Mouse (Mus musculus) kidney, postnatal 0 days (tissue): Measurements from ENCODE around the gene Gstt1. TPM values are rescaled to one million over a fixed set of nuclear protein-coding genes. Genes with fewer than 3 reads are reported as not detected.

Source experiments
- ATAC-seq: fragments of 200-750 bp; cut with Nextera tagmentation; replicated peaks from 2 replicates; pipeline ENCODE4 v1.8.0; 2017; ENCODE audit warnings: low read depth, moderate number of reproducible peaks, moderate TSS enrichment, moderate library complexity; ENCODE audit not compliant: low FRiP score
- DNase-seq: peaks from one replicate; pipeline ENCODE4 v3.0.0-alpha.2; 2016; ENCODE audit warnings: low spot score
- H3K27ac ChIP-seq: fragments of 300-500 bp; sonication (generic); 2 replicates; pipeline ENCODE4 v1.5.1; 2014; ENCODE audit warnings: mild to moderate bottlenecking
- H3K27me3 ChIP-seq: fragments of 300-500 bp; sonication (generic); 2 replicates; pipeline ENCODE4 v1.6.1; 2014; ENCODE audit warnings: low read length, mixed read lengths; ENCODE audit not compliant: insufficient read depth
- H3K36me3 ChIP-seq: fragments of 300-500 bp; sonication (generic); 2 replicates; pipeline ENCODE4 v1.6.1; 2014; ENCODE audit warnings: low read length, mixed read lengths; ENCODE audit not compliant: insufficient read depth
- H3K4me1 ChIP-seq: fragments of 300-500 bp; sonication (generic); replicated peaks from 2 replicates; pipeline ENCODE4 v1.6.1; 2014; ENCODE audit warnings: antibody characterized with exemption, low read length, mixed read lengths; ENCODE audit not compliant: insufficient read depth
- H3K4me2 ChIP-seq: fragments of 300-500 bp; sonication (generic); 2 replicates; pipeline ENCODE4 v1.6.1; 2014; ENCODE audit warnings: mild to moderate bottlenecking, low read length, moderate library complexity, mixed read lengths
- H3K4me3 ChIP-seq: fragments of 300-500 bp; sonication (generic); replicated peaks from 2 replicates; pipeline ENCODE4 v1.5.1; 2014; ENCODE audit warnings: low read depth, low read length
- H3K9ac ChIP-seq: fragments of 300-500 bp; sonication (generic); 2 replicates; pipeline ENCODE4 v1.6.1; 2014; ENCODE audit warnings: low read depth, low read length
- H3K9me3 ChIP-seq: fragments of 300-500 bp; sonication (generic); replicated peaks from 2 replicates; pipeline ENCODE4 v1.6.1; 2016; ENCODE audit warnings: low read length, inconsistent platforms, mixed read lengths
- CTCF ChIP-seq: IDR thresholded peaks from 2 replicates; pipeline ENCODE4 v1.5.1; 2016; ENCODE audit warnings: antibody characterized with exemption, low read depth, mild to moderate bottlenecking, moderate library complexity
- WGBS: fragments of 180-500 bp; shearing (Covaris S2); extraction: QIAGEN DNeasy Blood & Tissue Kit; methylation state at CpG from one replicate; pipeline ENCODE4 v1.1.7; 2014; 5-methylcytosine and 5-hydroxymethylcytosine counted together
- polyA plus RNA-seq: library from polyadenylated mRNA; unstranded; fragments of >200 nt; fragmentation: Nextera tagmentation; extraction: Ambion mirVana; gene quantifications from 2 replicates; pipeline ENCODE4 v1.2.1, GENCODE M21; 2015

The Gstt1 gene
- polyA plus RNA-seq, 1 experiment from 2014 or later = 33.2 TPM

GRCm38 (mm10) chr10:75780769-75781578 is 17.4 kb downstream of the Gstt1 start, which contains the start of the genes Gm20441 and Gstt3:
Gene Gm20441 (minus strand): TSS chr10:75780954.
Gene Gstt3 (minus strand): TSS chr10:75781414.
- WGBS = 1% methylated on average over 28 of the region's 28 CpGs
- TF ChIP-seq CTCF = no peak
- ATAC-seq = peak; percentile 76

GRCm38 (mm10) chr10:75779206-75780174 is 18.9 kb downstream of the Gstt1 start:
- no peaks in the 10 kb centered on the region for H3K36me3 ChIP-seq
- peak overlapping the region; percentile 78; the same call in 1 of the 2 replicates for H3K27ac ChIP-seq
- peak overlapping the region; percentile 80 for H3K4me2 ChIP-seq
- TF ChIP-seq CTCF = no peak
- H3K4me3 ChIP-seq = peak overlapping the region; percentile 43; the same call in 1 of the 2 replicates
- 30% methylated on average over 15 of the region's 15 CpGs for WGBS
- H3K4me1 ChIP-seq = no peaks in the 10 kb centered on the region; the same call in 1 of the 2 replicates
- no peaks in the 10 kb centered on the region for H3K9me3 ChIP-seq
- H3K9ac ChIP-seq = no peak overlapping the region; the same call in 1 of the 2 replicates
- DNase-seq (peak; percentile 46), ATAC-seq (peak; percentile 67)
- no peaks in the 10 kb centered on the region for H3K27me3 ChIP-seq

More at GRCm38 (mm10) chr10:75780769-75781578, 17.4 kb downstream of the Gstt1 start, which contains the start of the genes Gm20441 and Gstt3:
- Histone ChIP-seq H3K4me1 (no peaks in the 10 kb centered on the region; the same call in 1 of the 2 replicates), H3K27ac (peak within 1 kb of the TSS; percentile 78), H3K9ac (peak within 1 kb of the TSS; percentile 62), H3K4me2 (peak within 1 kb of the TSS; percentile 80), H3K27me3 (no peaks in the 10 kb centered on the region), H3K4me3 (peak within 1 kb of the TSS; percentile 43), H3K36me3 (no peaks in the 10 kb centered on the region), H3K9me3 (no peaks in the 10 kb centered on the region)
- peak; percentile 72 for DNase-seq

- Histone ChIP-seq H3K4me1 (no peaks in the 10 kb centered on the region; the same call in 1 of the 2 replicates), H3K36me3 (no peaks in the 10 kb centered on the region), H3K9me3 (no peaks in the 10 kb centered on the region), H3K4me2 (no peak overlapping the region), H3K4me3 (no peak overlapping the region), H3K27ac (no peak overlapping the region), H3K9ac (no peak overlapping the region), H3K27me3 (no peaks in the 10 kb centered on the region)
- TF ChIP-seq CTCF = no peak
- ATAC-seq = no peak
- DNase-seq = no peak
- WGBS = 88% methylated on average over 2 of the region's 2 CpGs
Observed at GRCm38 (mm10) chr10:75777885-75778284, 20.5 kb downstream of the Gstt1 start.

- Histone ChIP-seq H3K36me3 (no peaks in the 10 kb centered on the region), H3K27me3 (no peaks in the 10 kb centered on the region), H3K4me1 (no peaks in the 10 kb centered on the region; the same call in 1 of the 2 replicates), H3K27ac (no peak overlapping the region), H3K9ac (no peak overlapping the region), H3K4me2 (no peak overlapping the region), H3K9me3 (no peaks in the 10 kb centered on the region), H3K4me3 (no peak overlapping the region)
- DNase-seq = no peak
- 89% methylated on average over 6 of the region's 6 CpGs for WGBS
- ATAC-seq = no peak
- TF ChIP-seq CTCF = no peak
Observed at GRCm38 (mm10) chr10:75776562-75776961, 21.8 kb downstream of the Gstt1 start.

- no peak for TF ChIP-seq CTCF
- Histone ChIP-seq H3K27me3 (no peaks in the 10 kb centered on the region), H3K4me3 (no peak overlapping the region), H3K9me3 (no peaks in the 10 kb centered on the region), H3K36me3 (no peaks in the 10 kb centered on the region), H3K9ac (no peak overlapping the region), H3K4me1 (no peaks in the 10 kb centered on the region), H3K4me2 (no peak overlapping the region), H3K27ac (no peak overlapping the region)
- WGBS = 87% methylated on average over 9 of the region's 9 CpGs
- DNase-seq (no peak), ATAC-seq (no peak)
Observed at GRCm38 (mm10) chr10:75774587-75774986, 23.8 kb downstream of the Gstt1 start.

GRCm38 (mm10) chr10:75774102-75774501 is 24.3 kb downstream of the Gstt1 start:
- DNase-seq = no peak
- Histone ChIP-seq H3K36me3 (no peaks in the 10 kb centered on the region), H3K9me3 (no peaks in the 10 kb centered on the region), H3K27ac (0 out of 2 replicates have a peak overlapping the region, but pooled peaks have one; percentile 9), H3K4me3 (no peak overlapping the region), H3K27me3 (no peaks in the 10 kb centered on the region), H3K4me2 (no peak overlapping the region), H3K4me1 (no peaks in the 10 kb centered on the region), H3K9ac (no peak overlapping the region)
- 88% methylated on average over 5 of the region's 5 CpGs for WGBS
- no peak for ATAC-seq
- TF ChIP-seq CTCF = no peak
